Mouse (Mus musculus) midbrain, embryonic 15.5 days (tissue): ENCODE results near the gene Syn3. TPM values are rescaled to one million over a fixed set of nuclear protein-coding genes. Genes with fewer than 3 reads are reported as not detected.
"Not testable (repeated sequence)": the region's sequence is repeated elsewhere in the genome, so short reads cannot be mapped to it uniquely, and the experiment has no call there.

Source experiments
- ATAC-seq: fragments of 200-750 bp; cut with Nextera tagmentation; replicated peaks from 2 replicates; pipeline ENCODE4 v1.8.0; 2017; ENCODE audit warnings: moderate TSS enrichment
- H3K27ac ChIP-seq: fragments of 300-500 bp; sonication (generic); 2 replicates; pipeline ENCODE4 v1.5.1; 2015; ENCODE audit warnings: mild to moderate bottlenecking, inconsistent platforms
- H3K27me3 ChIP-seq: fragments of 300-500 bp; sonication (generic); replicated peaks from 2 replicates; pipeline ENCODE4 v1.6.1; 2015; ENCODE audit warnings: inconsistent platforms
- H3K36me3 ChIP-seq: fragments of 300-500 bp; sonication (generic); replicated peaks from 2 replicates; pipeline ENCODE4 v1.6.1; 2015; ENCODE audit warnings: inconsistent platforms
- H3K4me1 ChIP-seq: fragments of 300-500 bp; sonication (generic); 2 replicates; pipeline ENCODE4 v1.6.1; 2015; ENCODE audit warnings: inconsistent platforms
- H3K4me2 ChIP-seq: fragments of 300-500 bp; sonication (generic); 2 replicates; pipeline ENCODE4 v1.6.1; 2015; ENCODE audit warnings: inconsistent platforms, mild to moderate bottlenecking, moderate library complexity
- H3K4me3 ChIP-seq: fragments of 300-500 bp; sonication (generic); 2 replicates; pipeline ENCODE4 v1.5.1; 2015; ENCODE audit warnings: mild to moderate bottlenecking, inconsistent platforms
- H3K9ac ChIP-seq: fragments of 300-500 bp; sonication (generic); 2 replicates; pipeline ENCODE4 v1.6.1; 2015; ENCODE audit warnings: mild to moderate bottlenecking, inconsistent platforms
- H3K9me3 ChIP-seq: fragments of 300-500 bp; sonication (generic); 2 replicates; pipeline ENCODE4 v1.6.1; 2016; ENCODE audit warnings: inconsistent platforms
- WGBS: fragments of 180-500 bp; shearing (Covaris S2); methylation state at CpG from one replicate; pipeline ENCODE4 v1.1.7; 2015; ENCODE audit warnings: mixed read lengths; 5-methylcytosine and 5-hydroxymethylcytosine counted together
- polyA plus RNA-seq: library from polyadenylated mRNA; unstranded; fragments of >200 nt; fragmentation: Nextera tagmentation; extraction: Ambion mirVana; gene quantifications from 2 replicates; pipeline ENCODE4 v1.2.1, GENCODE M21; 2015

Syn3 gene
- polyA plus RNA-seq, 1 experiment from 2014 or later, result 31.7 TPM

GRCm38 (mm10) chr10:86047786-86048185, 450.9 kb downstream of the Syn3 start:
- no peaks in the 10 kb centered on the region for H3K36me3 ChIP-seq
- no peaks in the 10 kb centered on the region for H3K27me3 ChIP-seq
- H3K4me3 ChIP-seq, result no peak overlapping the region
- H3K9ac ChIP-seq, result no peak overlapping the region
- H3K27ac ChIP-seq, result no peak overlapping the region
- no peaks in the 10 kb centered on the region for H3K4me1 ChIP-seq
- no peaks in the 10 kb centered on the region for H3K9me3 ChIP-seq
- H3K4me2 ChIP-seq, result no peak overlapping the region
- no peak for ATAC-seq
- WGBS, result 92% methylated on average over 9 of the region's 9 CpGs

- Histone ChIP-seq H3K4me2 (no peak overlapping the region), H3K36me3 (no peaks in the 10 kb centered on the region), H3K27me3 (no peaks in the 10 kb centered on the region), H3K4me1 (no peaks in the 10 kb centered on the region), H3K9ac (no peak overlapping the region), H3K4me3 (no peak overlapping the region), H3K27ac (no peak overlapping the region), H3K9me3 (no peaks in the 10 kb centered on the region)
- ATAC-seq, result no peak
- 98% methylated on average over 1 of the region's 1 CpGs for WGBS
Measured at GRCm38 (mm10) chr10:86046371-86046770, 452.3 kb downstream of the Syn3 start.

- no peaks in the 10 kb centered on the region for H3K36me3 ChIP-seq
- H3K4me1 ChIP-seq, result no peaks in the 10 kb centered on the region
- no peak for ATAC-seq
- 77% methylated on average over 8 of the region's 8 CpGs for WGBS
- H3K4me2 ChIP-seq, result no peak overlapping the region
- H3K27ac ChIP-seq, result no peak overlapping the region
- H3K4me3 ChIP-seq, result no peak overlapping the region
- no peaks in the 10 kb centered on the region for H3K9me3 ChIP-seq
- no peaks in the 10 kb centered on the region for H3K27me3 ChIP-seq
- no peak overlapping the region for H3K9ac ChIP-seq
Measured at GRCm38 (mm10) chr10:86044066-86044465, 454.6 kb downstream of the Syn3 start.

GRCm38 (mm10) chr10:86043651-86044050, 455.0 kb downstream of the Syn3 start:
- Histone ChIP-seq H3K36me3 (no peaks in the 10 kb centered on the region), H3K4me3 (no peak overlapping the region), H3K9me3 (no peaks in the 10 kb centered on the region), H3K4me1 (no peaks in the 10 kb centered on the region), H3K27ac (no peak overlapping the region), H3K27me3 (no peaks in the 10 kb centered on the region), H3K4me2 (no peak overlapping the region), H3K9ac (no peak overlapping the region)
- no peak for ATAC-seq
- WGBS, result 83% methylated on average over 4 of the region's 4 CpGs

GRCm38 (mm10) chr10:86034007-86034728, 464.5 kb downstream of the Syn3 start:
- no peak for ATAC-seq
- H3K4me1 ChIP-seq, result no peaks in the 10 kb centered on the region
- H3K27ac ChIP-seq, result no peak overlapping the region
- no peak overlapping the region for H3K4me2 ChIP-seq
- no peaks in the 10 kb centered on the region for H3K9me3 ChIP-seq
- H3K27me3 ChIP-seq, result no peaks in the 10 kb centered on the region
- no peak overlapping the region for H3K4me3 ChIP-seq
- no peak overlapping the region for H3K9ac ChIP-seq
- no peaks in the 10 kb centered on the region for H3K36me3 ChIP-seq
- WGBS, result 90% methylated on average over 2 of the region's 2 CpGs

- Histone ChIP-seq H3K9me3 (no peaks in the 10 kb centered on the region), H3K27me3 (no peaks in the 10 kb centered on the region), H3K9ac (no peak overlapping the region), H3K4me1 (no peaks in the 10 kb centered on the region), H3K4me2 (no peak overlapping the region), H3K4me3 (no peak overlapping the region), H3K27ac (no peak overlapping the region), H3K36me3 (no peaks in the 10 kb centered on the region)
- no peak for ATAC-seq
- 79% methylated on average over 3 of the region's 3 CpGs for WGBS
Measured at GRCm38 (mm10) chr10:86032517-86032916, 466.2 kb downstream of the Syn3 start.

- no peak for ATAC-seq
- Histone ChIP-seq H3K4me1 (no peaks in the 10 kb centered on the region), H3K4me2 (no peak overlapping the region), H3K9me3 (no peaks in the 10 kb centered on the region), H3K4me3 (no peak overlapping the region), H3K27me3 (no peaks in the 10 kb centered on the region), H3K27ac (no peak overlapping the region), H3K9ac (no peak overlapping the region), H3K36me3 (no peaks in the 10 kb centered on the region)
- 89% methylated on average over 7 of the region's 7 CpGs for WGBS
Measured at GRCm38 (mm10) chr10:86030743-86031142, 468.0 kb downstream of the Syn3 start.

GRCm38 (mm10) chr10:86026807-86027206, 471.9 kb downstream of the Syn3 start:
- not testable (repeated sequence) for H3K36me3 ChIP-seq, ATAC-seq, H3K27me3 ChIP-seq, H3K9me3 ChIP-seq, H3K4me2 ChIP-seq, H3K4me1 ChIP-seq, H3K9ac ChIP-seq, H3K4me3 ChIP-seq, H3K27ac ChIP-seq
- 87% methylated on average over 1 of the region's 1 CpGs for WGBS

GRCm38 (mm10) chr10:86026354-86026753, 472.3 kb downstream of the Syn3 start:
- Histone ChIP-seq H3K27me3 (no peaks in the 10 kb centered on the region), H3K36me3 (no peaks in the 10 kb centered on the region), H3K9ac (no peak overlapping the region), H3K9me3 (no peaks in the 10 kb centered on the region), H3K4me3 (no peak overlapping the region), H3K27ac (no peak overlapping the region), H3K4me1 (peaks cover 5% of the 10 kb centered on the region), H3K4me2 (no peak overlapping the region)
- no peak for ATAC-seq
- WGBS, result 89% methylated on average over 3 of the region's 3 CpGs

- no peaks in the 10 kb centered on the region for H3K36me3 ChIP-seq
- 89% methylated on average over 2 of the region's 2 CpGs for WGBS
- no peak overlapping the region for H3K4me3 ChIP-seq
Measured at GRCm38 (mm10) chr10:86025906-86026305, 472.8 kb downstream of the Syn3 start.

GRCm38 (mm10) chr10:86023149-86023548, 475.5 kb downstream of the Syn3 start:
- no peak overlapping the region for H3K4me2 ChIP-seq
- 0 out of 2 replicates have a peak, but pooled peaks cover 3% of the 10 kb centered on the region for H3K27me3 ChIP-seq
- no peak overlapping the region for H3K4me3 ChIP-seq
- H3K36me3 ChIP-seq, result no peaks in the 10 kb centered on the region
- H3K27ac ChIP-seq, result no peak overlapping the region
- H3K9ac ChIP-seq, result no peak overlapping the region
- no peaks in the 10 kb centered on the region for H3K9me3 ChIP-seq
- ATAC-seq, result no peak
- peaks cover 7% of the 10 kb centered on the region for H3K4me1 ChIP-seq

More at GRCm38 (mm10) chr10:86025906-86026305, 472.8 kb downstream of the Syn3 start:
- no peak for ATAC-seq
- Histone ChIP-seq H3K4me1 (peaks cover 7% of the 10 kb centered on the region), H3K27ac (no peak overlapping the region), H3K27me3 (no peaks in the 10 kb centered on the region), H3K9ac (no peak overlapping the region), H3K4me2 (no peak overlapping the region), H3K9me3 (no peaks in the 10 kb centered on the region)

- peak; percentile 11; the same call in 1 of the 2 replicates for ATAC-seq
- Histone ChIP-seq H3K4me1 (peaks cover 7% of the 10 kb centered on the region), H3K9ac (peak overlapping the region; percentile 63), H3K4me2 (peak overlapping the region; percentile 69), H3K27me3 (0 out of 2 replicates have a peak, but pooled peaks cover 3% of the 10 kb centered on the region), H3K36me3 (no peaks in the 10 kb centered on the region), H3K4me3 (peak overlapping the region; percentile 75), H3K27ac (no peak overlapping the region), H3K9me3 (no peaks in the 10 kb centered on the region)
- WGBS, result 7% methylated on average over 6 of the region's 6 CpGs
Measured at GRCm38 (mm10) chr10:86022474-86022816, 476.3 kb downstream of the Syn3 start.

GRCm38 (mm10) chr10:86021749-86022473, 476.8 kb downstream of the Syn3 start, which contains the start of gene Fbxo7:
TSS of gene Fbxo7 (plus strand) at chr10:86021972.
- Histone ChIP-seq H3K36me3 (no peaks in the 10 kb centered on the region), H3K4me3 (peak within 1 kb of the TSS; percentile 75), H3K4me1 (peaks cover 7% of the 10 kb centered on the region), H3K9me3 (no peaks in the 10 kb centered on the region), H3K27me3 (0 out of 2 replicates have a peak, but pooled peaks cover 3% of the 10 kb centered on the region), H3K9ac (peak within 1 kb of the TSS; percentile 63), H3K4me2 (peak within 1 kb of the TSS; percentile 69), H3K27ac (peak within 1 kb of the TSS; percentile 85)
- 0% methylated on average over 81 of the region's 82 CpGs for WGBS
- peak; percentile 98 for ATAC-seq
